Mouse (Mus musculus) myocyte (in vitro differentiated cells): ENCODE data around the gene Epb41l2.

Source experiments
- E2F4 ChIP-seq: IDR thresholded peaks from one replicate; pipeline ENCODE4 v1.6.1; 2011; ENCODE audit warnings: mild to moderate bottlenecking, control low read depth, moderate library complexity; ENCODE audit not compliant: insufficient read depth
- POLR2A ChIP-seq: IDR thresholded peaks from one replicate; pipeline ENCODE4 v1.6.1; 2011; ENCODE audit warnings: low read depth, mild to moderate bottlenecking, control low read depth, moderate library complexity; ENCODE audit not compliant: insufficient read length
- TCF12 ChIP-seq: IDR thresholded peaks from one replicate; pipeline ENCODE4 v1.6.1; 2011; ENCODE audit warnings: mild to moderate bottlenecking, control low read depth; ENCODE audit not compliant: poor library complexity, insufficient read depth, severe bottlenecking

DNA sequence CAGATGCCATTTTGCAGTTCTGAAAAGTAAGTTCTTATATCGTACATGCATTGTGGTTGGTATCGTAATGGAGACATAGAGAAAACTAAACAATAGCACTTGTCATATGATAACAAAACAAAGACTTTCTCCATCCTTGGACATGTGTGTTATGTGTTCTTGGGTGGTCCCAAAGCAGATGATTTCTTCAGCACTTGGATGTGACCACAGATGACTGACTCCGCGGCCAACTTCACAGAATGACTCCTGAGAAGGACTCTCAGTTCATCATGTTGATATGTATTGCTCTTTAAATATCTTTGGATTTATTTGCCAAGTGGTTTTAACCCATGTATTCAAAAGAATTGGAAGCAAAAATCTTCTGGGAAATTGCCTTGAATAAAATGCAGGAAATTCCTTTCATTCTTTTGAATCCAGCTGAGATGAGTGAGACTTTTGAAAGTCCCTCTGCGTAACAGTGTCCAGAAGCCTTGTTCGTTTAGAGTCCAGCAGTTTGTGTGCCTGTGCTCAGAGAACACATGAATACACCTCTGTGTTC, 52.3 kb downstream of the Epb41l2 start:
- TF ChIP-seq E2F4 = no peak
- TF ChIP-seq POLR2A = no peak
- no peak for TF ChIP-seq TCF12
